Comparison of ENCODE assay signal across 10 mouse cellular contexts in genomic region chr9:97490591-97491176, GRCm38 (mm10).
DNase-seq lines count a peak whose midpoint lies in the region; ATAC-seq and TF ChIP-seq lines count a peak whose summit lies in the region.
"Had no signal": no experiment of that assay in that cellular context is flagged by ENCODE, and none has a peak within 500 bp of the region (broad histone marks: within the 10 kb centered on the region; RNA-seq: fewer than 3 reads in every experiment).

No protein-coding gene starts in this region.

- no peaks in the 10 kb centered on the region for H3K36me3 ChIP-seq in hindbrain, postnatal 0 days (ENCODE audit: insufficient read depth, low read length)
- no peaks in the 10 kb centered on the region for H3K36me3 ChIP-seq in hindbrain, embryonic 11.5 days (ENCODE audit: control insufficient read depth, insufficient read depth, low read length)
- H3K36me3 ChIP-seq: G1E had no signal

- H3K27me3 ChIP-seq in hindbrain, postnatal 0 days (ENCODE audit: insufficient read depth, low read length): no peaks in the 10 kb centered on the region
- H3K27me3 ChIP-seq in hindbrain, embryonic 11.5 days (ENCODE audit: control insufficient read depth, insufficient read depth, low read length): no peaks in the 10 kb centered on the region

- H3K9me3 ChIP-seq in hindbrain, postnatal 0 days (ENCODE audit: low read length): no peaks in the 10 kb centered on the region
- no peaks in the 10 kb centered on the region for H3K9me3 ChIP-seq in hindbrain, embryonic 11.5 days (ENCODE audit: control insufficient read depth, low read length)

- no peak for TF ChIP-seq CTCF in hindbrain, postnatal 0 days (IDR thresholded peaks at IDR 0.05; ENCODE audit: low read depth)

- no peak overlapping the region for H3K4me3 ChIP-seq in hindbrain, postnatal 0 days (ENCODE audit: low read length)
- H3K4me3 ChIP-seq in hindbrain, embryonic 11.5 days (ENCODE audit: low read depth, low read length): no peak overlapping the region

- H3K4me2 ChIP-seq in hindbrain, postnatal 0 days (ENCODE audit: low read depth, low read length): no peak overlapping the region
- no peak overlapping the region for H3K4me2 ChIP-seq in hindbrain, embryonic 11.5 days (replicated peaks; ENCODE audit: low read depth, low read length)

- DNase-seq in hindbrain, postnatal 0 days (ENCODE audit: low spot score): peak; percentile 73
- no peak for DNase-seq in hindbrain, embryonic 11.5 days (ENCODE audit: low spot score)
- DNase-seq in 3T3-L1 (ENCODE audit: low read depth, low spot score): peak; percentile 1
- DNase-seq in adipocyte (ENCODE audit: low spot score): peak; percentile 26
- DNase-seq in fibroblast of lung, adult 2 months (ENCODE audit: low read depth): peak; percentile 48
- DNase-seq in thymus, postnatal 36 days: no peak
- no peak for DNase-seq in spleen, adult 18-20 months
- DNase-seq: kidney, postnatal 4 days had no signal

- WGBS in hindbrain, postnatal 0 days: 33% methylated on average over 2 of the region's 2 CpGs
- 84% methylated on average over 2 of the region's 2 CpGs for WGBS in hindbrain, embryonic 11.5 days

- peaks cover 8% of the 10 kb centered on the region; the same call in 1 of the 2 replicates for H3K4me1 ChIP-seq in hindbrain, postnatal 0 days (ENCODE audit: insufficient read depth, low read length)
- no peaks in the 10 kb centered on the region for H3K4me1 ChIP-seq in hindbrain, embryonic 11.5 days (replicated peaks; ENCODE audit: control insufficient read depth, insufficient read depth, low read length)

- H3K9ac ChIP-seq in hindbrain, postnatal 0 days (replicated peaks; ENCODE audit: low read length): no peak overlapping the region
- H3K9ac ChIP-seq in hindbrain, embryonic 11.5 days (ENCODE audit: low read depth, low read length): no peak overlapping the region

- no peak overlapping the region for H3K27ac ChIP-seq in hindbrain, postnatal 0 days
- no peak overlapping the region for H3K27ac ChIP-seq in hindbrain, embryonic 11.5 days (ENCODE audit: low read depth, low read length)

- no peak for ATAC-seq in hindbrain, postnatal 0 days
- ATAC-seq in hindbrain, embryonic 11.5 days (ENCODE audit: low FRiP score): no peak
- no peak for ATAC-seq in monocyte, adult 5-6 weeks (replicated peaks; ENCODE audit: insufficient number of reproducible peaks, low FRiP score, low TSS enrichment, poor library complexity, severe bottlenecking)

Comparison
In these comparisons a context has a peak if more than half of its experiments do, and no peak if none do; other contexts are left out.
1. DNase-seq: peak in hindbrain, postnatal 0 days (single experiment), 3T3-L1 (single experiment), adipocyte (single experiment) and fibroblast of lung, adult 2 months (single experiment); none in hindbrain, embryonic 11.5 days (single experiment), thymus, postnatal 36 days (0 of 2) and spleen, adult 18-20 months (0 of 2).